Mouse (Mus musculus) mesoderm, embryonic 11.5 days (tissue): ENCODE results near the gene Gm19426.

ENCODE experiments used
- DNase-seq: peaks from one replicate; pipeline ENCODE4 v3.0.0-alpha.2; 2012; ENCODE audit warnings: low read depth, low spot score

Gene Gm19426

DNA sequence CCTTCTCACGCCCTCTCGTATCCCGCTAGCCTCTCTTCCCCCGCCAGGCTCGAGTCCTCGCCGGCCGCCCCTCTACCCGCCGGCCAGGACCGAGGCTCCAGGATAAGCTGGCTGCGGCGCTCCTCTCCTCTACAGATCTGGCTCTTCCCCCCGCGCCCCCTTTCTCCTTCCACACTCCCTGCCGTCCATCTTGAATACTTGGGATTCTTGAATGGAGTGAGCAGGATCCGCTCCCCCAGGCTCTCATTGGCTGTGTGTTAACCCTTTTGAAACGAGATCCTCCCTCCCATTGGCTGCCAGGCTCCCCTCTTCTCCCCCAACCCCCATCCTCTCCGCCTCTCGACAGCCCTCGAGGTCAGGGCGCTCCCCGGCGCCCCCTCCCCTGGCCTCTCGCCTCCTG is at the start of gene Gm19426:
Gene Gm19426, minus strand, starts transcription at position 95 of the 400 bp plus-strand sequence.
- peak; percentile 97 for DNase-seq

DNA sequence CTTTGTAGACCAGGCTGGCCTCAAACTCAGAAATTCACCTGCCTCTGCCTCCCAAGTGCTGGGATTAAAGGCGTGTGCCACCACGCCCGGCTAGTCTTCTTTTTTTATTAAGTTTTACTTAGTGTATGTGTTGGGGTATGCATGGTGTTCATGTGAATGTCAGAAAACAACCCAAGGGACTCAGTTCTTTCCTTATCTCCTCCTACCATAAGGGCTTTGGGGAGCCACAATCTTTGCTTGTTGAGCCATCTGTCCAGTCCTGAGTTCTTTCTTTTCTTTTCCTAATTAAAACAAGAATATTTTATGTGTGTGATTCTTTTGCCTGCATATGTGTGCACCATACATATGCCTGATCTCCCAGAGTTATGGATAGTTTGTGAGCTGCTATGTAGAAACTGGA is 49.7 kb upstream of the Gm19426 start:
- no peak for DNase-seq

DNA sequence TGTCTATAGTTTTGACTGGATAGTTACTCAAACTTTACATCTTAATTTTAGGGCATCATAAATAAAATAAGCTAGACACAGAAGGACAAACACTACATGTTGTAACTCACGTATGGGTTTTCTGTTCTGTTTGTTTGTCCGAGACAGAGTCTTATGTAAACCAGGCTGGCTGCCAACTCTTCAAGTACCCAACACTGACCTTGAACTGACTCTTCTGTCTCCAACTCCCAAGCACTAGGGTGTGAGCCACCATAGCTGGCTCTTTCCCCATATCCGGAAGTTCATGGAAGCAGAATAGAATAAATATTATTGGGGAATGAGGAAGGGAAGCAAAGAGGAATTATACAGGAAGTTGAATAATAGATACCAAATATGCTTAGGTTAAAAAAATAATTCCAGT is 49.1 kb upstream of the Gm19426 start:
- DNase-seq = no peak

DNA sequence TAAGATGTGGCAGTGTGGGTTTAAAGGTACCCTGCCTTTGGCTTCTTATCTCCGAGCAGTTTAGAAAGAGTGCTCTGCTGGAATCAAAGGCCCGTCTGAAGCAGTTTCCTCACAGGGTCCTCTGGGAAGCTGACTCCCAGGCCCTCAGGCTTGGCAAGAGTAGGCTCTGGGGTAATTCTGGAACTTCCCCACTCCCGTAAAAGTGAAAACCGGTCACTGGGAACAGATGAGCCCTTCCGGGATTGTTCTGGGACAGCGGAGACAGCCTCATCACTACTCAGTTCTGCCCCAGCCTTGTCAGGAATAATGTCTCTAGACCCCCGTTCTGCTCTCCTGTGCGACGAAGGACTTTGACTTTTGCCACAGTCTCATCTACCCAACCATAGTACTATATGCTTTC is 47.0 kb upstream of the Gm19426 start:
- DNase-seq = no peak

DNA sequence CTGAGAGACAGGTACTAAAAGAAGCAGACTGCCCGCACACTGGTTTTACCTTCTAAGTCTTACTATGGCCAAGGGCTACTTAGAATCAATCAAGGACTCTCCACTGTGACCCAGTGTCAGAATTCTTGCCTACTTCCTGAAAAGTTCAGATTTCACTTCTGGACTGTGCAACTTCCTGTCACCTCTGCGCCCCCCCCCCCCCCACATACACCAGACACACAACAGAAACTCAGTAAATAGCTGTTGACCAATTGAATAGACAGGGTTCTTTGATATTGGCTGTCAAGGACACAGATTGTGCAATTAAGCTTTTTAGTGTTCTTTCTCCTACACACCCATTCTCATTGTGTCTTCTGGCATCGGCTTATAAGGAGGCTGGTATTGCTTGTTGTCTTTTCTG is 44.9 kb upstream of the Gm19426 start:
- no peak for DNase-seq

DNA sequence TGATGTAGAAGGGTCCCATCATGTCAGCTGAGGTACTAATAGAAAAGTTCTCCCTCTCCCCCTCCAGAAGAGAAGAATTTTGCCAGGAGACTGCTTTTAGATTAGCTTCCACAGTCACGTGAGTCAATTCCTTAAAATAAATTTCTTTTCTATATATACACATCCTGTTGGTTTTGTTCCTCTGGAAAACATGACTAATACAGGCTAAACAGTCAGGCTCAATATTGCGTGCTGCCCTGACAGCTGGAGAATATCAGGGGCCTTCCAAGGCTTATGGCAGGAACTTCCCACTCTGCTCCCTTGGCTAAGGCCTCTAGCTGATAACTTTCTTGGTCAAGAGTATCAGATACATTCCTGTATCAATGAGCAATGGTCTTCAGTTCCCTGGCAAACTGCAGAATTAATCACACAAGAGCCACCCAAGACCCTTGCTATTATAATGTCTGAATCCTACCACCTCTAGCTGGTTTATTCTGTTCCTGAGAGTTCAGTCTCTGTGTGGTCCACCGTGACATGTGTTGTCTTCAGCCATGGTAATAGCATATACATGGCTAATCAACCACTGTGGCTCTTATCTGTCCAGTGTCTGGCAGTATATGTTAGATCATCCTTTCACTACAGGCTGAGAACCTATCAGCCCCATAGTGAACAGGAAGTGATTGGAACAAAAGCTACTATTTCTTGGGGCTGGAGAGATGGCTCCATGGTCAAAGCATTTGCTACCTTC is 40.5 kb upstream of the Gm19426 start:
- no peak for DNase-seq

DNA sequence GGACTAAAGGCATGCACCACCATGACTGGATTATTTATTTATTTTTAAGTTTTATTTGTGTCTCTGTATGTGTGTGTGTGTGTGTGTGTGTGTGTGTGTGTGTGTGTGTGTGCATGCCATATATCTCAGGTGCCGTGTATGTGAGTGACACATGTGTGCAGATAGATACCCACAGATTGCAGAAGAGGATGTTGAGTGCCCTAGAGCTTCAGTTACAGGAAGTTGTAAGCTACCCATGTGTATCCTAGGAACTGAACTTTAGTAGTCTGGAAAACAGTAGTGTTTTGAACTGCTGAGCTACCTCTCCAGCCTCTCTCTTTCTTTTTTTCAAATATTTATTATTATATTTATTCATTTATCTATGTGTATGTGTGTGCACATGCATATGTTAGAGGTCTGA is 39.9 kb upstream of the Gm19426 start:
- no peak for DNase-seq

DNA sequence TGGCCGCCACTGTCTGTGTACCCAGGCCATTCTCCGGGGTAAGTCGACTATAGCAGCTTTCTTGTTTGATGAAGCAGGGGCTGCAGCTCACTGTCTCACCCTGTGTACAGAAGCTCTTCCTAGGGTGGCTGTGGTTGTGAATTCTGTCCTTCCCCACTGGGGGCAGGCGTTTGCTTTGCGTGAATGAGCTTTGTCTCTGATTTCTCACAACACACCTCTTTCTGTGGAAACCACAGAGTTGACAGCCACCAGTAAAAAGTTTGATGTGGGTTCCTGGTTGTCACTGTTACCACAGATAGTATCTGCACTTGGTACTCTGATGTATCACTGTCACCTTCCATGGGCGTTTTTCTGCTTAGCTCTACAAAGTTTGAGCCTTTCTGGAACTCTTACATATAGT is 35.8 kb upstream of the Gm19426 start:
- DNase-seq = no peak

DNA sequence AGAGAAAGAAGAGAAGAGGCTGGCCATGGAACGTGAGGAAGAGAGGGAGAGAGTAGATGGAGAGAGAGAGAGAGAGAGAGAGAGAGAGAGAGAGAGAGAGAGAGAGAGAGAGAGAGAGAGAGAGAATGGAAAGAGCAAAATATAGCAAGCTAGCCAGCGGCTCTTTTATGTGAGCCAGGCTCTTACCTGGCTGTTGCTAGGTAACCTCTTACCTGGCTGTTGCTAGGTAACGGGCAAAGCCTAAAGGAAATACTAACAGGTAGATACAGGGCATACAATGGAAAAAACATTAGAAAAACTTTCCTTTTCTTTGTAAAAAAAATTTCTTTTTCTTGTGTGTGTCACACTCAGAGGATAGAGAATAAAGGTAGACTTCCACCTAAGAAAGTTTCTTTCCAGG is 34.3 kb upstream of the Gm19426 start:
- no peak for DNase-seq

DNA sequence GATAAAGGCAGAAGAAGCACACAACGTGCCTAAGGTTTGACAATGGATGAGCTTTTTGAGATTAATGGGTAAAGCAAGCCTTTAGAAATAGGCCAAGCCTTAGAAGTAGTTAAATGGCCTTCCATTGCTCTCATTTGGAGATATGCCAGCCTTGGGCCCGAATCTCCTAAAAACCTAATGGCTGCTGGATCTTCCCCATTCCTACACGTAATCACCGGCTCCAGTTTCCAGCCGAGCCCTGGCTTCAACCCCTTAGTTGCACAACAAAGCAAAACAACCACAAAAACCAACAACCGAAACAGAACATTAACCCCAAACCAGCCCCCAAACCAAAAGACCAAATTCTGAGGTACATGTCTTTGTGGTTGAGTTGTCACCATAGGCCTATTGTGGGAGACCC is 32.2 kb upstream of the Gm19426 start:
- no peak for DNase-seq

DNA sequence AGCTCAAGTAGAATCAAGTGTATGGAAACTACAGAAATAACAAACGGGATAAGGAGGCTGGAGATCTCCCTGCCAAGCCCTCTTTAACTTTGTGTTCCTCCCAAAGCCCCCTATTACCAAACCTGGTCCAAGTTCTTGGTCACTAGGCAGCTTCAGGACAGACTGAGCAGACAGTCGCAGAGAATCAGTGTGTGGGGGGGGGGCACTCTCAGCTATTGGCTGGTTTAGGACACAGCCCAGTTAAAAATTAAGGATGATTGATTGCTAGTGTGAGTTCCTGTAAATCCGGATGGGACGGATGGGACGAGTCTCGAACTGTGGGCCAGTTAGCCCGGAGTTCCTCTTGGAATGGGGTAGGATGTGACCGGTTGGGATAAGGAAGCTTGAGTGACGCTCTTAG is 31.8 kb upstream of the Gm19426 start, which contains the start of gene Serping1:
Gene Serping1, minus strand, starts transcription at position 204 of the 400 bp plus-strand sequence.
- no peak for DNase-seq

DNA sequence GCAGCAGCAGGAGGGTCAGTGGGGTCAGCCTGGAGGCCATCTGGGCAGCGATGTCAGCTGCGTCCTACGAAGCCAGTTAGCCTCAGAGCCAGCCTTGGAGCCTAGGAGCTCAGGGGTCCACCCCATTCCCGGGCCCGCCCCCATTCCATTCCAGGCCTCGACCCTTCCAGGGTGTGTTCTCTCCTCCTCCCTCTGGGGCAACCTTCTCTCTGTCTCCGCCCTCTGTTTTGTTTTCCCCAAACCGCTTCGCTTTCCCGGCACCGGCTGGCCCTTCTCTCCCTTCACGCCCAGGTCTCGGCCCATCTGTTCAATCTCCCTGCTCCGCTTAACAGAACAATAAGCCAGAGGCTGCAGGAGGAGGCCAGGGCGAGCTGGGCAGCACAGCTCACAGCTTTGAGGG is 31.3 kb upstream of the Gm19426 start:
- DNase-seq = peak; percentile 87

DNA sequence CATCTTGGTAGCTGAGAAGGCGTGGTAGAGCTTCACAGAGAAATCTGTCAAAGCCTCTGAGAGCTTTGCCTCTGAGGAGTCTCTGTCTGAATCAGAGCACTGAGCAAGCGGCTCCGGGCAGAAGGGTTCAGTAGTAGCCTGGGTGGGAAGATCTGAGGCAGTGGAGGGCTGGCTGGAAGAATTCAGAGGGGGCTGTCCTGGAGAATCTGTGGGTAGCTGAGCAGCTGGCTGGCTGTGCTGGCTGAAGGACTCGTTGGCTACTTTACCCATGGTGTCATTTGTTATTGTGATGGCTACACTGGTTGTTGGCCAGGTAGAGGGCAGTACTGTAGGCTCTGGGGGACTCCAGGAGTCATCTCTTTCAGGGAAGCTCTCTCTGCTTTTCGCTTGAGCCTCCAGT is 29.7 kb upstream of the Gm19426 start:
- no peak for DNase-seq

DNA sequence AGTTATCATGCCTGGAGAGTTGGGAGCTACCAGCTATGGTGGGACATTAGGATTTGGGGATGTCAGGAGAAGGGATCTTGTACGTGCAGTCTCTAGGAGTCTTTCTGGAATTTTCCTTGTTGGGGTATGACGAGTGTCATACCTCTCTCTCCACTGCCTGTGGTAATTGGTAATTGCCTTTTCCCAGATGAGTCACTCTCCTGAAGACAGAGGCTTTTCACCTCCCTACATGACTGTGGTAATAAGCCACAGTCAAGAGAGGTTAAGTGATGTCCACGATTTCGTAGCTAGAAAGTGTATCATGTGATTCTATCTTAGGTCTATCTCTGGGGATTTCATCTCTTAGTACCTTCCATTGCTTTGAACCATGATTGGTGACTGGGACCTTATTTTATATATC is 29.0 kb upstream of the Gm19426 start:
- DNase-seq = no peak

DNA sequence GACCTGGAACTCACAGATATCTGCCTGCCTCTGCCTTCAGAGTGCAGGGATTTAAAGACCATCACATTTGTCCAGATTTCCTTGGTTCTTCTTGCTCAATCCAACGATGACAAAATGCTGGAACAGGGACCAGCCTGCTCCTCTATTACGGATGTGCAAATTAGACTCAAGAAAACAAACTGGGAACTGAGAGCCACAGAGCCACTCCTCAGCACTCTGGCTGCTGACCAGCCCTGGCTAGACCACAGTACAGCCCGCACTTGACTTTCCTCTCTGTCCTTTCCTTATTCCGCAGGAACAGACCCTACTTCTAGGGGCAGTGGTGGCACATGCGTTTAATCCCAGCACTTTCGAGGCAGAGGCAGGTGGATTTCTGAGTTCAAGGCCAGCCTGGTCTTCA is 27.0 kb upstream of the Gm19426 start:
- DNase-seq = no peak

DNA sequence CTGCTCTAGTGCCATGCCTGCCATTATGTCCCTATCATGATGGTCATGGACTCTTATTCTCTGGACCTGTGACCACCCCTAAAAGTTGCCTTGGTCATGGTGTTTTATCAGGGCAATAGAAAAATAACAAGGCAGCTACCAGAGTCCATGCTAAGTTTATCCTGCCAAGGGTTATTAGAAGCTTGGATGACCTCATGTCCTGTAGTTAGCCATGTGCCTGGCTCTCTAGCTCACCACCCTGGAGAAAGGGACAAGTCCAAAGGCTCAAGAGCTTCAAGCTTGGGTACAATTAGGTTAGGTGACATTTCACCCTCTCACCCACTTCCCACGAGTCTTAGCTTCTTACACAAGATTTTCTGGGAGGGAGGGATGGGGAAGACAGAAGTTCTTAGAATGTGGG is 19.4 kb upstream of the Gm19426 start:
- no peak for DNase-seq

DNA sequence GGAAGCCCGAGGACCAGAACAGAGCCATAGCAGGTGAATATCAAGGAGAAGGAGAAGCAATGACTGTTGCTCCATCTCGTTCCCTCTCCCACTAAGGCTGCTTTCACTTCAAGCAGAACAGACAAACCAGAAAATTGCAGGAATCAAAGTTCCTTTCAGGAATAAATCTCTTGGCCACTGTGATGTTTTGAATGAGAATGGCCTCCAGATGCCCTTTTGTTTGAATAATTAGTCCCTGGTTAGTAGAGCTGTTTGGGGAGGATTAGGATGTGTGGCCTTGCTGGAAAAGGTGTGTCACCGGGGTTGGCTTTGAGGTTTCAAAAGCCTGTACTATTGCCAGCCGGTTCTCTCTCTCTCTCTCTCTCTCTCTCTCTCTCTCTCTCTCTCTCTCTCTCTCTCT is 18.8 kb upstream of the Gm19426 start:
- no peak for DNase-seq

DNA sequence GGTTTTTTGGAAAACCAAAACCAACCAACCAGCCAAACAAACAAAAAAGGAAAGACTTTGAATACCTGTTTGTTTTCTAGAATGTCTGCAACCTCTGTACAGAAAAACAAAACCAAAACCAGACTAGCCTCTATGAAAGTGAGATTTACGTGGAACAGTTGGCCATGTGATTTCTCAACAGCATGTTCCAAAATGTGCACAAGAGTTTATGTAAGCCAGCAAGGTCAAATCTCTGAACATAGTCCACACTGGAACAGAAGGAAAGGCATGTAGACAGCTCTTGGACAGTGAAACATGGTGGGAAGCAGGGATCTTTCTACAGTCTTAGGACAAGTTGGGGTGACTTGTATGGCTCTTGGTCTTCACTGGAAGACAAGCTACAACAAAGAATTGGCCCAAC is 18.4 kb upstream of the Gm19426 start:
- no peak for DNase-seq

DNA sequence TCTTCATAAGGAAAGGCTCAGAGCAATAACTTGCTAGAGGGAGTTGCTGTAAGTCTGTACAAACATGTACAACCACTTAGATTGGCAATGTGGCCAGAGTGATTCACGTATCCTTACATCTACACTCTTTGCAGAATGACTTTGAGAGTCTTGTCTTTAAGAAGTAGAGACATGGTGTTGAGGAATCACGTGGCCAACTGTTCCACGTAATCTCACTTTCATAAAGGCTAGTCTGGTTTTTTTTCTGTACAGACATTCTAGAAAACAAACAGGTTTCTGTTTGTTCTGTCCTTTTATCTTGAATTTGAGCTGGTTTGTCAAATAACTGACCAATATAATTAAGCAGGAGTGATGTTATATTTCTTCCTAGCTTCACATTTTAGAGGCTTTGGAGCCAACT is 17.9 kb upstream of the Gm19426 start:
- DNase-seq = no peak

DNA sequence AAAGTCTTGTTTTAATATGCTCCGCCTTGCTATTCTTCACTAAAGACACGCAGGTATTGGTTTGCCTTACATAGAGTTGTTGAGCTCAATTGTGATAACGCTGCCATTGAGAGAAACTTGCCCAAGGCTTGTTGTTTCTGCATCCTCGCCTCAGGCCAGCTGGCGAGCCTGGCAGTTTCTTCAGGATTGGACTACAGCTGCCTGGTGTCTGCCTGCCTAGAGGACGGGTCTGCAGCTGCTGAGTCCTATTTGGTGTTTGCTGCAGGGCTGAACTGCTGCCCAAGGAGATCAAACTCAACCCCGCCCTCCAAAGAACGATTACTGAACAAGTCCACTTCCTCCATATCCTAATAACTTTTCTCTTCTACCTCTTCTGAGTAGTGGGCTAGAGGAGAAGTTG is 17.3 kb upstream of the Gm19426 start:
- no peak for DNase-seq

DNA sequence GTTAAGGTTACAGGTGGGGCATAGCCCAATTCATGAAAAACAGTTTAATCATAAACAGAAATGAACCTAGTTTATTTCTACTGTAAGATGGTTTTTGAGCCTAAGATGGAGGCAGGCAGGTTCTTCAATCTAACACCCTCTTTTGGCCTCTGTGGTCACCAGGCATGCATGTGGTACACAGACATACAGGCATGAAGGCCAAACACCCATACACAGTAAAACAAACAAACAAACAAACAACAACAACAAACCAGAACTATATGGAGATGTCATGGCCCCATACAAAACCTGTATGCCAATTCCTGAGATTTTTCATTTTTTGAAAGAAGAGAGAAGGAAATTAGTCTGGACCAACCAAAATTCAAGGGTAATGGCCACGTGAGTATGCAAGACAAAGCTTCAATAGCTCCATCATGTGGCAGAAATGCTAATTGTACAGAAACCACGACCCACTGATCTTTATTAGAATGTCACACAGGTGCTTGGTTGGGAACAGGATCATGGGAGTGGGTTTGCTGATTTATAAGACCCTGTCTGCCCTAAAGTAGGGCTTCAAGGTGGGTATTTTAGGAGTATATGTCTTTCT is 15.2 kb upstream of the Gm19426 start:
- DNase-seq = peak; percentile 64

DNA sequence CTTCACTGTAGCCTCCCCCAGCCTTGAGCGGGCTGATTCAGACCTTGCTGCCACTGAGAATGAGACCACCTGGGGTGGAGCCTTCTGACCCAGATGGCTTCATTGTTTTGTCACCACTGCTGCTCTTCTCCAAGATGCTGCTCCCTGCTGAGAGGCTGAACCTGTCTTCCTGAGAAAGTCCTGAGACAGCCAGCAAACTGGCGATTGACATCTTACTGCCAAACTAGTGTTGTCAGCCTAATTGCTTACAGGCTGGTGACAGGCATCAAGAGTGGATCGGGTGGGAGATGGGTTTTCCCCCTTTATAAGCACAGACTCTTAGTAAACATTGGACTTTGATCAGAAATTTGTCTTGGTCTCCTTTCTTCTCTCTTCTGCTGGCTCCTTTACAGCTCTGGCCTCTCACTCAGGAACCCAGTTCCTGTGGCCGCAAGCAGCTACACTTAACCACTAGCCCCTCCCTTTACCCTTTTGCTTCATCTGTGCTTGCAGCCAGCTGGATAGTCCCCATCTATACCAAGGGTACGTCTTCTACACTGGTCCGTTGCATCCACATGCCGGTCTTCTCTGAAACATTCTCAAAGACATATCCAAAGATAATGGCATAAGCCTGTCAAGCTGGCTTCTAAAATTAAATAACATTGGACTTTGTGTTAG is 13.7 kb upstream of the Gm19426 start:
- DNase-seq = no peak

DNA sequence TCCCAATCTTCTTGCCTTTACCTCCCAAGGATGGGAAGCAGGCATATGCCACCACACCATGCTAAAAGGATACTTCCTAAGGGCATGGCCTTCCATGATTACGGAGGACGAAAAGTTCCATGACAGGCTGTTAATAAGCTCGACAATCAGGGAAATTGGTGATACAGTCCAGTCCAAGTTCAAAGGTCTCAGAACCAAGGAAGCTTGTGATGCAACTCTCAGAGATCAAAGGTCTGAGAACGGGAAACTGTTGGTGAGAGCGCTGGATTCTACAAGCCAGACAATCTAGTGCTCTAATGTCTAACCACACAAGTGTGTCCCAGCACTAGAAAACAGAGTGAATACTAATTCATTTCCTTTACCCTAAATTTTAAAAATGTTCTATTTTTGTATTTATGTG is 12.8 kb upstream of the Gm19426 start:
- DNase-seq = no peak
